Mouse (Mus musculus): ENCODE data around the gene Nup210.
"Not testable (repeated sequence)": the region's sequence is repeated elsewhere in the genome, so short reads cannot be mapped to it uniquely, and the experiment has no call there.

The Nup210 gene

DNA sequence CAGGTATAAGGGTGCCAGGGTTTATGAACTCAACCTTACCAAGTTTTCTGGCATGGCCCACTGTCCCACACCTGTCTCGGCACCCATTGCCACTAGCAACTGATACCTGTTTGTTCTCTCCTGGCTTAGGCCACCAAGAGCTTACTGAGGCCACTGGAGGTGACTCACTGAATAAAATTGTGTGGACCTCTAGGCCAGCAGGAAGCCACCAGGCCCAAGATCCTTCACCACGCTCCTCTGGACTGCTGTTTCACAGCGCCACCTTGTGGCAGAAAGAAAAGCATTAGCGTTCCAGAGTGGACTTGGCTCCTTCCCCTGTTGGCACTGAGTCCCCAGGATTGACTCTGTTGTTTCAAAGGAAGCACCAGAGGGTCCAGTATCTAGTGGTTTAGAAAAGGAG, 23.2 kb upstream of the Nup210 start:
- peak; percentile 71 for DNase-seq (ENCODE audit: low read depth, low spot score)

- DNase-seq (ENCODE audit: low read depth, low spot score) = no peak
Measured at GRCm38 (mm10) chr6:91137343-91137956, 20.8 kb upstream of the Nup210 start.

DNA sequence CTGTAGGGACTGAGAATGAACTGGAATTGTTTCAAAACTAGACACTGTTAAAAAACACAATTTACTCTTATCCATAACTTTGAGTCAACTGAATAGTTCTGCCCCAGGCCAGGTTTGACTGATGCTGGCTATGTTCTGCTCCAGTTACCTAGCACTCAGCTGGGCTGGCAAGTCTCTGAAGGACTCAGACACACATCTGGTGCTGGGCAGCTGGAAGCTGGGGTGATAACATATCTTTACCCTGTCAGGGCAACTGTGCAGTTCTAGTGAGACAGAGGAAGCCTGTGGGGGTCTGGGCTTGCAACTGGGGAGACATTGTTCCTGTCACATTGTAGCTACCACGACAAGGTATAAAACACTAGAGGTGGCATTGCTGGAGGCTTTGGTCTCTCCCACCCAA, 14.2 kb upstream of the Nup210 start:
- no peak for DNase-seq (ENCODE audit: low read depth, low spot score)

GRCm38 (mm10) chr6:91128996-91129395, 12.4 kb upstream of the Nup210 start:
- DNase-seq (ENCODE audit: low read depth, low spot score) = no peak

DNA sequence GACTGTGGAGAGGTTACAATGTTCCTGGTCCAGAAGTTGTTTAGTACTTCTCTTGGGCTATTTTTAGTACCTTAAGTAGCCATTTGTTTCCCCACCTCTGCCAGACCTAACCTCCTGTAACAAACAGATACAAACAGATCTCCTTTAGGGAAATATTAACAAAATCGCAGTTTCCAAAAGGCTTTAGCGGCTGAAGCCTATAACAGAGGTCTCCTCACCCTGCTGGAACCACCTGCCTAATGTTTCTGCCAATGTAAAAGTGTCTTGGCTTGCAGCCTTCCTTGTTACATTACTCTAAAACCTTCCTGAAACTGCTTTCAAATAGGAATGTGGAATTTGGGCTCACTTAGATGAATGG, 8.6 kb upstream of the Nup210 start:
- no peak for DNase-seq (ENCODE audit: low read depth, low spot score)

DNA sequence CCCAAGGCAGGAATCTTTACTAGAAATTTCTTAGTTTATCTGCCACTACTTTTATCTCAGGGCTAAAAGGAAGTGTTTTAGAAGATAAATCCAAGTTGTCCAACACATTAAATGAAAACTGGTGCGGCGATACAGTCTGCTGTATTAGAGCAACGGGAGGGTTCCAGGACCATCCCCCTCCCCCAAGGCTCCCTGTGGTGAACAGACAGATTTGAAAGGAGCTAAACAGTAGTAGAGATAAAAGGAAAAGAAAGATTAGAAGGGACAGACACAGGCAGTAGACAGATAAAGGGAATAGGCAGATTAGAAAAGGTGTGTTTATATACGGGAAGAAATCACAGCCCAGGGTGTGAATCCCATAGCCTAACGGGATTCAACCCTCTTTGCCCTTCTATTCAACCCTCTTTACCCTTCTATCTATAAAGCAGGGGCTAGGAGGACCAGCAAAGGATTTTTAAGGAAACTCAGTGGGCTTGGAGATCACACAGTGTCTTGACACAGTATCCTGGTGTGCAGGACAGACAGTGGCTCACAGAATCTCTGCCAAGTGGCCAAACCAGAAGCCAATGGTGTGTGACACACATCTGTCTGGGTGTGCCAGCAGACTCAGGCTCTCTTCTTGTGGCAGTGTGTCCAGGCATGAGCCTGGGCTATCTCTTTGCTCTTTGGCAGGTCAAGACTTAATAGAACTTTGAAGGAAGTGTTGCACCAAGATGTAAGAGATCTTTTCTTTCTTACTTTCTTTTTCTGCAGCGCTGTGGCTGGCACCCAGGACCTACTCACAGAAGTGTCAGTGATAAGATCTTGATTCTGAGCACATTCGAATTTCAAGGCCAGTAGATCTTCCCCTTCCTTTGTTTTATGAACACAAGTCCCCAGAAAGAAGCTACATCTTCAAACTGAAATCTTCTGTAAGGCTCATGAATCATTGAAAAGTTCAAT, 7.9 kb upstream of the Nup210 start:
- DNase-seq (ENCODE audit: low read depth, low spot score) = no peak

- no peak for DNase-seq (ENCODE audit: low read depth, low spot score)
Measured at GRCm38 (mm10) chr6:91123453-91123852, 6.8 kb upstream of the Nup210 start.

DNA sequence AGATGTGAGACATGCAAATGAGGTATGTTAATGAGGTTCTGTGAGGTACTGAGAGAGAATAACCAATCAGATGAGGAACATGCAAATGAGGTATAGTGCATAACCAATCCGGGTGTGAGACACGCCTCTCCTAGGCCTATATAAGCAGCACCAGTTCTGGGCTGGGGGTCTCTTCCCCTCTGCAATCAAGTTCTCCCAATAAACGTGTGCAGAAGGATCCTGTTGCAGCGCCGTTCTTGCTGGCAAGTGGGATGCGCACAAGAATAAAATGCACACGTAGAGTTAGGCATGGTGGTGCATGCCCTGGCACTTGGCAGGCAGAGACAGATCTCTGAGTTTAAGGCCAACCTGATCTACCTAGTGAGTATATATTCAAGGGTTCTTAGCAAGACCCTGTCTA, 4.5 kb upstream of the Nup210 start:
- not testable (repeated sequence) for DNase-seq (ENCODE audit: low read depth, low spot score)

GRCm38 (mm10) chr6:91120206-91120605, 3.6 kb upstream of the Nup210 start:
- no peak for DNase-seq (ENCODE audit: low read depth, low spot score)

DNA sequence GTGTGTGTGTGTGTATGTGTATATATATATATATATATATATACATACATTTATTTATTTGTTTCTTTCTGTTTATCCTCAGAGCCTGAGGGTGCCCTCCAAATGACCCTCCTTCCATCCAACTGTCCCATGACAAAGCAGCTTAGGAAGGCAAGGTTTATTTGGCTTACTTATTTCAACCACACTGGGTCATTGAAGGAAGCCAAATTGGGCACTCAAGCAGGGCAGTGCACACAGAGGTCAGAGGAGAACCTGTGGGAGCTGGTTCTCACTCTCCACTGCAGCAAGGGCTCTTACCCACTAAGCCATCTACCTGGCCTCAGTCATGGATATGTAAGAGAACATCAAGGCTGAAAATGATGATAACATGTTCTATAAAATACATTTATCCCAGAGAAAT, 1.9 kb upstream of the Nup210 start:
- DNase-seq (ENCODE audit: low read depth, low spot score) = no peak

GRCm38 (mm10) chr6:91117149-91117548, 520 bp upstream of the Nup210 start:
- DNase-seq (ENCODE audit: low read depth, low spot score) = no peak

DNA sequence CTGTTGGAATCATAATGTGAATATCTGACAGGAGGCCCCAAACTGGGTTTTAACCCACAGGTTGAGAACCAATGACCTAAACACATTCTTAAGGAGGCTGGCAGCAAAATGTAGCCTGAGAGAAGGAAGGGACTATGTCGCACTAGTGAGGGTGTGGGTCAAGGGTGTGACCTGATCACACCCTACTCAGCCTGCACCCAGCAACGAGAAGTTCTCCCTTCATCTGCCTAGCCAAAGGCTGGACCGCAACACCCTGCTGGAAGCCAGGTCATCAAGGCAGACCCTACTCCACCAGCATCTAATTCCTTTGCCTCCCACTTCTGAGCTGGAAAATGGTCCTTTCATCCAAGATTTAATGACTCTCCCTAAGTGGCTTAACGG, 776 bp downstream of the Nup210 start:
- DNase-seq (ENCODE audit: low read depth, low spot score) = no peak

DNA sequence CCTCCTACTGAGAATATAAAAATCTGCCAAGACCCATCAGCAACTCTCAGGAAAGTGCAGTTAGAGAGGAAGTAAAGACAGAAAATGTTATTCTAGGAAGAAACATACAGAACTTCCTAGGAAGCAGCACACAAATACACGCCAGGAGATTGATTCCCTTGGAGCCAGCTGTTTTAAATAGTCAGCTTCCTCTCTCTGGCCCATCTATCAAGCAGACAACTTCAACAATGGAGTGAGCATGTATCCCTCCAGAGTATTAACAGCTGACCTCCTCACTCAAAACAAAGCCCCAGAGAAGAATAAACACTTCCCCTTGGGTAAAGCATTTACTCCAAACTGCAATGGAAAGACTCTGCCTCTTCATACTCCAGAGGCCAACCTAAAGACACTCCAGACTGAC, 1.5 kb downstream of the Nup210 start:
- DNase-seq (ENCODE audit: low read depth, low spot score) = no peak

DNA sequence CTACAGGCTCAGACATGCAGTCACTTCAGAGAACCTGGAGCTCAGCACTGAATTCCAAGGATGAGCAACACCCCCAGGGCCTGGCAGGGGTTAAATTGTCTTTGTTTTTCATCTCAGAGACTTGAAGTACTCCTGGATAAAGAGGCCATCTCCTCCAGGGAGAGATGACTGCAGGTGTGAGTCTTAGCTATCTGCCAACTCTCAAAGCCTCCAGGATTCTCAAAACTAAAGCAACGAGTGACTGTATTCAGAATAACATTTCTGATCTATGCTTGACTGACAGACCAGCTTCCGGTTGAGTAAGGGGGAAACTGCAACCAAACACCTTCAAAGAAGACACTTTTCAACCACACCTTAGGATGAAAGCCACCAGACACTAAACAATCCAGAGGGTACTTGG, 1.9 kb downstream of the Nup210 start:
- DNase-seq (ENCODE audit: low read depth, low spot score) = no peak

DNA sequence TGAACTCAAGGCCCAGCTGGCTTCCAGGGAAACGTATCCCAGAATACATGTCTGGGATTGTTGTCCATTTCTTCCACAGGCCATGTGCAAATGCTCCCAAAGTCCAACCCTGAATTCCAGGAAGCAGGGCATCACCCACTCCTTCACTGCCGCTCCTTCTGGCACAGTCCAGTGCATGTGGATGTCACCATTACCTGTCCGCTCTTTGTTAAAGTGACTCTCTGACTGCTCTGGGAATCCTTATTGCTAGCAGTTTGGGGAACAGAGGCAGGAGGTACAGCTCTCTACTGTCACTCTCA, 4.7 kb downstream of the Nup210 start:
- no peak for DNase-seq (ENCODE audit: low read depth, low spot score)

DNA sequence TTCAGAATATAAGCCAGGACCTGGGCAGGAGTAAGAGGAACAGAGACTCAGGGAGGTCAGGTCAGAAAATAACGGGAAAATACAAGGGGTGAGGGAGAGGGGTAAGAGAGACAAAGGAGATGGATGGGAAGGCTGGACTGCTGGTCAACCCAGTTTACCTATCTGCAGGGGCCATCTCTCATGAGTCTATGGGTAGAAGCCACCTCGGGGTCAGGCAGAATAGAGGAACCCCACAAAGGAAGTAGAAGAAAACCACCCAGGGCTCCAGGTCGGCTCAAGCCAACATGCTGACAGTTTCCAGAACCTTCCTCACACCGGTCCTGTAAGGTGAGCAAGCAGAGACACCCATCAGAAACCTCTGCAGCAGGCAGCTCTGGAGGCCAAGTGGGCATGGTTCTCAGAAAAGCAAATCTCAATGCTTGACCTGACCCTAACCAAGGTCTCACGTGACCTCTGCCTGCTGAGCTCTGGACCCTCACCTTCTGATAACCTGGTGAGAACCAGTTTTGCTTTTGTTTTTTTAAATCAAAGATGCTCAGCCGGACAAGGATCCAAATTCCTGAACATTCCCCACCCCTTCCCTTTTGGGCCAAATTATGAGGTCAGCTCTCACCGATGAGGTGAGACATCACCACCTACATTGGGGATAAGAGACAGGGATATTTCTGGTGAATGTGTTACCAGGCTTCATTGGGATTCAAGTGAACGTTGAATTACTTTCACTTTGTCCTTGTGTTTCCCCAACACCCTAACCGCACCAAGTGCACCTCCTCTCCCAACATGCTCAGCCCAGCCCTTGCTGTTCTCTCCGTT, 5.3 kb downstream of the Nup210 start:
- DNase-seq (ENCODE audit: low read depth, low spot score) = no peak

GRCm38 (mm10) chr6:91110323-91111020, 6.2 kb downstream of the Nup210 start:
- no peak for DNase-seq (ENCODE audit: low read depth, low spot score)

GRCm38 (mm10) chr6:91109489-91109888, 7.1 kb downstream of the Nup210 start:
- no peak for DNase-seq (ENCODE audit: low read depth, low spot score)

GRCm38 (mm10) chr6:91108917-91109450, 7.6 kb downstream of the Nup210 start:
- no peak for DNase-seq (ENCODE audit: low read depth, low spot score)

DNA sequence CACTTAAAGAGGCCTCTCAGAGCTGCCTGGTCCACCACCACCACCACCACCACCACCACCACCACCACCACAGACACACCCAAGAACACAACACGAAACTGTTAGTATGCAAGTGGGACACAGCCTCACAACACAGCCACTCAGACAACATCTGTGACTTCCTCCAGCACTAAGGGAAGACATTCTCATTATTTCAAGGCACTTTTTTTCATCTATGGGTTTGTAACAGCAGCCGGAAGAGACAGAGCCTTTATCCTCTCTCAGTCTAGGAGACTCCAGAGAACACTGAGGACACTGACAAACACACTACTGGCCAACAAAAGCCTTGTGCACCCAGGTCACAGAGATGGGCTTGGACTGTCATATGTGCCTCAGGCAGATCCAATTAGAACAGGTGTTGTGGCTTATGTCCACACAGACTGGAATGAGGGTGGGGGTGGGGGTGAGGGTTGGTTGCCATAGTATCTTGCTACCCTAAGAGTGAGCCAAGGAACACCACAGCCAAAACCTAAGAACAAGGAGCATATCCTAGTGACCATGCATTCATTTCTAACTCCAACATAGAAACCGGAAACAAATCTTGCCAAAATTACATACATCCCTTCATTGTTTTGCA, 8.2 kb downstream of the Nup210 start:
- DNase-seq (ENCODE audit: low read depth, low spot score) = no peak

DNA sequence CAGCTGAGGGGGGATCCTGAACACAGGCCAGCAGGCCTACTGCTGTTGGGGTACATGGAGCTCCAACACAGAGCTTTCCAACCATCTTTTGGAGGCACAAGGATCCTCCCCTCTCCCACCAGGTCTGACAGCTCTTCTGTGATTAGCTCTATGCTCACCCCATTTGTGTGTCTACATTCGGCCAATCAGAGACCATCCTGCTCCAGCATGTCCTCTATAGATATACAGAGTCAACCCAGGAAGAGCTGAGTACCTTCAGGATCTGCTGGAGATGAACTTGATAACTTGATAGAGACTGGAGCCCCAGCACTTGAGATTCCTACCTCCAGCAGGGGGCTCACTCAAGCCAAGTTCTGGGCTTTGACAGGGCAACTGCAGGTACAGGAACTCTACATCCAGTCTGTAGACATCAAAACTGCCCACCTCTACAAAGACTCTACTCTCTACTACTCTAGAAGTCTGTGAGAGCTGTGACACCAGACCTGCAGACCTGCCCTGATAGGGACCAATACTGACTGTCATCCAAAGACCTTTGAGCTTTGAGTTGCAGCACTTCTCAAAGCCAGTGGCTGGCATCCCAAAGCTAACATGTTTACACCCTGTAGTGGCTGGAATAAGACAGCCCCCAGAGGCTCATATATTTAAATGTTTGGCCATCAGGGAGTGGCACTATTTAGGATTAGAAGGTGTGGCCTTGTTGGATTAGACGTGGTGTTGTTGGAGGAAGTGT, 11.1 kb downstream of the Nup210 start:
- no peak for DNase-seq (ENCODE audit: low read depth, low spot score)
